Mouse (Mus musculus): Measurements from ENCODE around the gene Tbx3.

Tbx3 gene

GRCm38 (mm10) chr5:119662326-119662725, 8.1 kb upstream of the Tbx3 start:
- DNase-seq, result no peak

GRCm38 (mm10) chr5:119662731-119663130, 7.7 kb upstream of the Tbx3 start:
- no peak for DNase-seq

DNA sequence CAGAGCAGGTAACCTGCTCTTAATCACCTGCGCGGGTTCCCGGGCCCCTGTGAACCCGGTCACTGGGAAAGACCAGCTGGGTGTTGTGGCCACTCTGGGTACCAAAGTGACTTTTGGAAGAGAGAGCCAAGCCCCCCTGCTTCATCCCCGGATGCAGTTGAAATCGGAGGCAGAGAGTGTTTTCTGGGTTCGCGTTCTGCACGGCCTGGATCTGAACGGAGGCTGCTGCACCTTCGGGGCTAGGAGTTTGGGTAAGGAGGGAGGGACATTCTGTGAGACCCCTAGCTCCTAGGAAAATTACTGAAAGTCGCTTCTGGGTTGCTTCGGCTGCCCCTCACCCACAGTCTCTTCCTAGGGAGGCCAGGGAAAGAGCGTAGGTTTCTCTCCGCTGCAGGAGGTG, 7.2 kb upstream of the Tbx3 start:
- no peak for DNase-seq

- DNase-seq, result no peak
Measured at GRCm38 (mm10) chr5:119663747-119664146, 6.7 kb upstream of the Tbx3 start.

DNA sequence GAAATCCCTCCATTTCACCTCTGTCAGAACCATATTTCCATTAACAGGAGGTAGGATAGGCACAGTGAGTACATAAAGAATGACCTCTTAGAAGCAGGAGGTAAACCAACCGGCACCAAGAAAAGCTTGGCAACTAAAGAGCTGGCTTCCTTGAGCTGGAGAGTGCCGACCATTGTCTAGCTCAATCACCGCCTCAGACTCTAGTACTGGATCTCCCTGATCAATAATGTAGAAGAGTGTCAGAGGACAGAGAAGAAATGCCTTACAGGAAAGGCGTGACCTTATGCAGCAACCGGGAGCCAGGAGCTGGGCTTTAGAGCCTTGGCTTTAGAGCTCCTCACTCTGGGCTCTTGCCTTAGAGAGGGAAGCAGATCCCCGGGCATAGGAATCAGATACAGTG, 4.7 kb upstream of the Tbx3 start:
- no peak for DNase-seq

- no peak for DNase-seq
Measured at GRCm38 (mm10) chr5:119667356-119667940, 3.0 kb upstream of the Tbx3 start.

GRCm38 (mm10) chr5:119668191-119668912, 2.1 kb upstream of the Tbx3 start:
- DNase-seq, result no peak

DNA sequence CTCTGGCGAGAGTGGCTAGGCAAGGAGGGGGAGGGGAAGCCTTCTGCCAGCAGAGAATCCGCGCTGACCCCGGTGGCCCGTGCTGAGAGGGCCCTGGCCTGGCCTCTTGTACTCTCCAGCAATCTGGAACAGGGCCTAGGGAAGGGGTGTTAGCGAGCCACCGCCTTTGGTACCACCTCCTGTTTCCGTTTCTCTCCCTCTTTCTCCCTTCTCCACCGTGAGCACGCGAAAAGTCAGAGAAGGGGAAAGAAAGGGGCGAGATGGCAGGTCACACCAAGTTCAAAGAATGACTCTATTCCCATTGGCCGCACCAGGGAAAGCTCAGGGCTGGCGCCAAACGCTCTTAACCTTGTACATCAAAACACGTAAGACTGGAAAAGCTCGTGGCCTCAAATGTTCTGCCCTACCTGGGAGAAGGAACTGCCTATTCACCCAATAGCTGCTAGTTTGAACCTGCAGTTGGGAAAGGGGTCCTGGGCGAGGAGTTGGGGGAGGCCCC, 1.5 kb upstream of the Tbx3 start:
- no peak for DNase-seq

GRCm38 (mm10) chr5:119669741-119670565, 516 bp upstream of the Tbx3 start:
- DNase-seq, result peak; percentile 66

- peak; percentile 67 for DNase-seq
Measured at GRCm38 (mm10) chr5:119671124-119671801, 794 bp downstream of the Tbx3 start.

GRCm38 (mm10) chr5:119671965-119672347, 1.5 kb downstream of the Tbx3 start:
- DNase-seq, result no peak

- no peak for DNase-seq
Measured at GRCm38 (mm10) chr5:119672348-119672983, 2.0 kb downstream of the Tbx3 start.

GRCm38 (mm10) chr5:119672984-119673600, 2.6 kb downstream of the Tbx3 start:
- no peak for DNase-seq

DNA sequence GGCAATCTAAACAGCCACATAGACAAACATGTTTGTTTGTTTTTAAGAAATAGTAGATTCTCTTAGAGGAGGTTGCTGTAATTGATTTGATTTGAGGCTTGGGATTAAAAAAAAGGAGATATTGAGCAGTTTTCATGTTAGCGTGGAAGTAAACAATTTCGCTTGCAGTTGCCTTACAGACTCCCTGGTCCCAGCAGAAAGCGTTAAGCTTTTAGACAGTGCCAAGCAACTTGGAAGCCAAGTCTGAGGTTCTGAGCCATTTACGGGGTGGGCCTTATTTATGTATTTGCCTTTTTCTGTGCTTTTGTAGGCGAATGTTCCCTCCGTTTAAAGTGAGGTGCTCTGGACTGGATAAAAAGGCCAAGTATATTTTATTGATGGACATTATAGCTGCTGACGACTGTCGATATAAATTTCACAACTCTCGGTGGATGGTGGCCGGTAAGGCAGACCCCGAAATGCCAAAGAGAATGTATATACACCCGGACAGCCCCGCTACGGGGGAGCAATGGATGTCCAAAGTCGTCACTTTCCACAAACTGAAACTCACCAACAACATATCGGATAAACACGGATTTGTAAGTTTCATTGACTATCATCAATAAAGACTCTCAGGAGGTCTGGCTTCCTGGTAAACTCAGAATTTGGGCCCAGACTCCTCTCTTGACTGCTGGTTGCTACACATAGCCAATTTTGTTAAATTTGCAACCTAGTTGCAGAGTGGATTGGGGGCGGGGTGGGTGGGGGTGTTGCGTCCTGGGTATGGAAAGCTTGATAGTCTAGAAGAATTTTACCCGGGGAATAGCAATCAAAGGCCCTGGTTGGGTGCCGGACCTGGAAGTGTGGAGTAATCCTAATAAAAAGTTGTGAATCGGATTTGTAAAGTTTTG, 3.5 kb downstream of the Tbx3 start:
- DNase-seq, result no peak

- DNase-seq, result no peak
Measured at GRCm38 (mm10) chr5:119674606-119675330, 4.3 kb downstream of the Tbx3 start.

DNA sequence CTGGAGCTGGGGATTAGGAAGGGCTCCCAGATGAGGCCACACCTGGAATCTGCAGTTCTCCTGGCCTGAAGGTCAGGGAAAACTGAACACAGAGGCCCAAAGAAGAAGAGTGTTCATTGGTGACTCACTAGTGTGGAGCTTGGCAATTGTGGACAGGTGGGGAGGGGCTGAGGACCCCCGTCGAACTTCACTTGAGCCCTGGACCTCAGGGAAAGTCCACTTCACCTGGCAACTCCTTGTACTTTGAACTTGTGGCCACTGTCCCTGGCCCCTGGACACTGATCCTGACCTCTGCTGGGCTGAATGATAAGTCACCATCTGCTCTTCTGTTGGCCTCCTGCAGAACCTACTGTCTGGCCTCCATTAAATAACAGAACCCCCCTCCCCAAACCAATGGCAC, 5.8 kb downstream of the Tbx3 start:
- no peak for DNase-seq

DNA sequence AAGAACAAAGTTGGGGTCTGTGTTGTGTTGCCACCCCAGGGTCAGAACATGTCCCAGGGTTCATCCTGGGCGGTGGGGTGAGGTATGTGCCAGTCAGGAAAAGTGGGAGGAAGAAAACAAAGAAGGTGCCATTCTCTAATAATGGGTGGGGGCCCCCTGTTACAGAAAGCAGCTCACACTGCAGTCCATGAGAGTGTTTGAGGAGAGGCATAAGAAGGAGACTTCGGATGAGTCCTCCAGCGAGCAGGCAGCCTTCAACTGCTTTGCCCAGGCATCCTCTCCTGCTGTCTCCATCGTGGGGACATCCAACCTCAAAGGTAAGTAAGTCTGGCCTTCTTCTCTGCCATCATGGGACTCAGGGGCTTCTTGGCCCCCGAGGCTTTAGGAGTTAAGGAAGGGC, 8.0 kb downstream of the Tbx3 start:
- no peak for DNase-seq

DNA sequence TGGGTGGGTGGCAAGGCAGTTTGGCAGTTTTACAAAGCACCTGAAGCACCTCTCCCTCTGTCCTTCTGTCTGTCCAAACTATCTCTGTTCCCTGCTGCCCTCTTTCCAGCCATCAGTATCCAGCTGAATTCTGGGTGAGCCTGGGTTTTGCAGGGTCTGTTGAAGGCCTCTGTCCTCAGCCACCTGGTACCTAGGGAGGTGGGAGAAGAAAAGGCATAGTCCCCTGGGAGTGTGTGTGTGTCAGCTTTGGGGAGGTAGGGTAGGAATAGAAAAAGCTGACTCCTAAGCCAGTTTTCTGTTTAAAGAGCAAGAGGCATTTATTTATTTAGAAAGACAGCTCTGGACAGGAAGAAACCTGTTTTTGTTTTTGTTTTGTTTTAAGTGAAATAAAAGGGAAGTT, 8.6 kb downstream of the Tbx3 start:
- DNase-seq, result no peak

GRCm38 (mm10) chr5:119679614-119680328, 9.3 kb downstream of the Tbx3 start:
- no peak for DNase-seq

Measured in retina, postnatal 1 day (tissue).